Mouse (Mus musculus) lung, postnatal 10 days (tissue): Measurements from ENCODE around the gene Fkbp5.

Experiments used
- DNase-seq: peaks from one replicate; pipeline ENCODE4 v3.0.0; 2021

Fkbp5 gene

GRCm38 (mm10) chr17:28522623-28523354 lies 5.5 kb upstream of the Fkbp5 start:
- DNase-seq: peak; percentile 94

DNA sequence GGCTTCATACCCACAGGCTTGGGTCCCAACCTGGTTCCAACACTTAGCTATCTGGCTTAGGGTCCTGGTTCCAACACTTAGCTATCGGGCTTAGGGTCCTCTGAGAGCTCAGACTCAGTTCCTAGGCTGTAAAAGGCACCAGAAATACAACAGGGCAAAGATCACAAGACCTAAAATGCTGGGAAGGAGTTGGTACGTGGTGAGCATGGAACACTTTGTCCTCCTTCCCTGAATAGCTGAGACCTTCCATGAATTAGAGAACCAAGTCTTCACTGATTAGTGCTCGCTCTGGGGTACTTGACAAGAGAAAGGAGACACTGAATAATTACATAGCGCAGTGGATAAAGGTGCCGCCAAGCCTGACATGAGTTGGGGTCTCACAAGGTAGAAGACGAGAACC lies 4.6 kb upstream of the Fkbp5 start:
- no peak for DNase-seq

DNA sequence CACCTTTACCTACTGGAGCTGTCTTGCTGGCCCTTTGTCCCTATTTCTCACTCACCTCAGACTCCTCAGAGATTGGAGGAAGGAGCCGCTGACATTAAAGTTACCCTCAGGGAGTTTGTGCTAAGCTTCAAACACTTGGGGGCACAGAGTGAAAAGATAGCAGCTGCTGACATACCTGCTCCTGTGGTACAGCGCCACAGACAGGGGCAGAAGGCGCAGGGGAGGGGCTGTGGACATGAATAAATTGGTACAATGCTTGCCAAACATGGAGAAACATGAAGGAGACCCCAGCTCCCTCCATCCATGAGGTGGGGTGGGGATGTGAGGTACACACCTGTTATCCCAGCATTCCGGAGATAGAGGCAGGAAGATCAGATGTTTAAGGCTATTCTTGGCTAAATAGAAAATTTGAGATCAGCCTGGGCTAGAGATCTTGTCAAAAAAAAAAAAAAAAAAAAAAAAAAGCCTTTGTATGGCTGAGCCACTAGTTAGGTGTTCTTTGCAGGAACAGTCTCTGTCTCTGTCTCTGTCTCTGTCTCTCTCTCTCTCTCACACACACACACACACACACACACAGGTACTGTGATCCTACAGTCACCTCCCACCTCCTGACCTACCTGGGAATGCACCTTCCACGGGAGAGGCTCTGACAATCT lies 3.9 kb upstream of the Fkbp5 start:
- no peak for DNase-seq

GRCm38 (mm10) chr17:28520561-28520960 lies 3.2 kb upstream of the Fkbp5 start:
- DNase-seq: no peak

DNA sequence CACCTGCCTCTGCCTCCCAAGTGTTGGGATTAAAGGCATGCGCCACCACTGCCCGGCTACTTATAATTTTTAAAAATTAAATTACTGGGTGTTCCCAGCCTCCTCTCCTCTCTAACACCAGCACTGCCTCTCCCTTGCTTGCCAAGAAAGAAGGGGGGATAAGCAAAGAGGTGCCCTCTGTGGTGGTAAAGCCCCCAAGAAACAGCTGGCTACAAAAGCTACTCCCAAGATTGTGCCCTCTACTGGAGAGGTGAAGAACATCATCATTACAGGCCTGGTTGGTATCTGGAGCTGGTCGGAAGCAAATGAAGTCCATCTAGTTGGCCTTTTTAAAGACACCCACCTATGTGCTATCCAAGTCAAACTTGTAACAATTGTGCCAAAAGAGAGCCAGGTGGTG lies 2.5 kb upstream of the Fkbp5 start:
- no peak for DNase-seq

DNA sequence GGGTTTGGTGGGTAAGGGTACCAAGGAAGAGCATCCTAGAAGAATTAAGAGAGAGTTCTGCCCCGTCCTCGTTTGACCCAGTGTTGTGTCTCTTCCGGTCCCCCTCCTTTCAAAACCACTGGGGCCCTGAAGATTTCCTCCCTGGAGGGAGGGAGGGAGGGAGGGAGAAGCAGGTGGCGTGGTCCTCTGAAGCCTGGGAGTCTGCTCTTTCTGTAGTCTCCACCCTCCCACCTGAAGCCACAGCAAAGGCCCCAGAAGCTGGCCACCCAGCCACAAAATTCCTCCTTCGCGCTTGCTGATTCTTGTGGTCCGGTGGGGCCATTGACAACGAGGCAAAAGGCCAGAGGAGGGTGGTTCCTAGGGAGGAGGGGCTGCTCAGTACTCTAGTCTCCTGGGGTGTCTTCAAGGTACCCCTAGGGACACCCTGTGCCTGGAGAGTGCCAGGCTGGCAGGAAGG lies 1.3 kb upstream of the Fkbp5 start:
- peak; percentile 42 for DNase-seq

GRCm38 (mm10) chr17:28517956-28518614 lies 758 bp upstream of the Fkbp5 start:
- peak; percentile 94 for DNase-seq

DNA sequence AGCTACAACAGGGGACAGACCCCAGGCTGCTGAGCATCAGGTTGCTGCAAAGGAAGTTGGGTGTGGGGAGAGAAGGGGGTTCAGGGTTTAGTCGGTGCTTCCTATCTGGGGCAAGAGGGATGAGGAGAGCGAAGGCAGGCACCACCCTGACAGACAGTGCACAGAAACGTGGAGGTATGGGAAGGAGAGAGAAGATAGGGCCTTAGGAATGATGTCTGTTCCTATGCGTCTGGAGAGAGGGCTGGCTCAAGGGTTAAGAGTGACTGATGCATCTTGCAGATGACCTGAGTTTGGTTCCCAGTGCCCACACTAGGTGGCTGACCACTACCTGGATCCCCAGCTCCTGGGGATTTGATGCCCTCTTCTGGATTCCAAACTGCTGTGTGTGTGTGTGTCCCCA lies 446 bp downstream of the Fkbp5 start:
- DNase-seq: no peak

DNA sequence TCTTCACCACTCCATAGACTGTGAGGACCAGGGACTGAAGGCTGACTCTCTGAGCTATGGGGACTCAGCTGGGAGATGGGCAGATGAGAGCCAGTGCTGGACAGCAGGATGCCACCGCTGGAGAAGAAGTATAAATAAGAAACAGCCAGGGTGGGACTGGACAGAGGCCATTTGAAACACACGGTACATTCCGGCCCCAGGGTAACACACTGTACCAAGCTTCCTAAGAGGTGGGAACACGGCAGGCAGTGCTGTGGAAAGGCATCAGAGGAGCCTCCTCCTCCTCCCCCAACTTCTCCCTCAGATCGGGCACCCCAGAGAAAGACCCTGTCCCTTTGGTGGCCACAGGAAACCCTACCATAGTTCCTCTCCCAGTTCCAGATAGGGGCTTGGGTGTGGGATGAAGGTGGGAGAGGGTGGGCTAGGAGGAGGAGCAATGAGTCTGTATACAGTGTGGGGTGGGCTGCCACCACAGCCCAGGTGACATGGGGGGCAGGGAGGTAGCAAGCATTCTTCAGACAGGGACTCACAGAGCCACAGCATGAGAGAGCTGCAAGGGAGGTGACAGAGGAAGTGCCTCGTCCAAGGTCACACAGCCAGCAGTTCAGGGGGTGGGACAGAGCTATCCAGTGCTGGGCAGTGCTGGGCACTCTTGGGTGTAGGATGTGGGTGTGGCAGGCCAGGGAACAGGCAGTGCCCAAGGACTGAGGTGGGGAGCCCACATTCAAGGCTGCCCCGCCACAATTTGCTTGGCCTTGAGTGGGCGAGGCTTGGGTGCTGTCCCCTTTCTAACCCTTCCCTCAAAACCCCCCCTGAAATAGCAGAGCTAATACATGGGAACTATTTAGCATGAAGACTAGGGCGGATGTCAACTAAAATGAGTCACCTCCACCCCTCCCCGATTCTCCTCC lies 1.6 kb downstream of the Fkbp5 start:
- DNase-seq: peak; percentile 38

GRCm38 (mm10) chr17:28514555-28514954 lies 2.8 kb downstream of the Fkbp5 start:
- DNase-seq: no peak

DNA sequence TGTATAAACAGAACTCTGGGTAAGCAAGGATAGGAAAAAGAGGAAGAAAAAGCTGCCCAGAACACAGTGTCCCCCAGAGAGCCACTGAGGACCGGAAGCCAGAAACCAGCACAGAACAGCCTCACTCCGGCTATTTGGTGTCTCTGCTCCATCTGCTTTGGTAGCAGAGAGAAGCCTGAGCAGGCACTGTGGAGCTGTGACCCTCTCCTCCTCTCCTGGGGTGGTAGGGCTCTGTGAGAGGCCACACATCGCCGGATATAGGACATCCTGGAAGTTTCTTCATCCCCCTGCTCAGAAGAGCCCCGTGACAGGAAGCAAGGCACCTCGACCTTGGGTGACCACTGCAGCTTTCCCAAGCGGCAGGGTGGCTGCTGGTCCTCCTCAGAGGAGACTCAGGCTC lies 3.5 kb downstream of the Fkbp5 start:
- no peak for DNase-seq

DNA sequence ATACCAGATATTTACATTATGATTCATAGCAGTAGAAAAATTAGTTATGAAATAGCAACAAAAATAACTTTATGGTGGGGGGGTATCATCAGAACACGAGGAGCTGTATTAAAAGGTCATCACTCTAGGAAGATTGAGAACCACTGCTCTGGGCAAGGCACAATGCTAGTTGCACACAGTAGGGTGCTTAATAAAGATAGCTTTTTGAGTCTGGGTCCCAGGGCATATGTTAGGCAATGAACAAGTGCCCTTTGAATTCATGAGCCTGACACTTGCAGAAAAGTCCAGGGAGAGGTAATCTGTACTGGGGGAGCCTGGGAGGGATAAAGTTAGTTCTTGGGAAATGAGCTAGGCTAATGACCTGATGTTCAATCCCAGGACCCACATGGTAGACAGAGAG lies 4.0 kb downstream of the Fkbp5 start:
- no peak for DNase-seq

GRCm38 (mm10) chr17:28512696-28513095 lies 4.6 kb downstream of the Fkbp5 start:
- no peak for DNase-seq

DNA sequence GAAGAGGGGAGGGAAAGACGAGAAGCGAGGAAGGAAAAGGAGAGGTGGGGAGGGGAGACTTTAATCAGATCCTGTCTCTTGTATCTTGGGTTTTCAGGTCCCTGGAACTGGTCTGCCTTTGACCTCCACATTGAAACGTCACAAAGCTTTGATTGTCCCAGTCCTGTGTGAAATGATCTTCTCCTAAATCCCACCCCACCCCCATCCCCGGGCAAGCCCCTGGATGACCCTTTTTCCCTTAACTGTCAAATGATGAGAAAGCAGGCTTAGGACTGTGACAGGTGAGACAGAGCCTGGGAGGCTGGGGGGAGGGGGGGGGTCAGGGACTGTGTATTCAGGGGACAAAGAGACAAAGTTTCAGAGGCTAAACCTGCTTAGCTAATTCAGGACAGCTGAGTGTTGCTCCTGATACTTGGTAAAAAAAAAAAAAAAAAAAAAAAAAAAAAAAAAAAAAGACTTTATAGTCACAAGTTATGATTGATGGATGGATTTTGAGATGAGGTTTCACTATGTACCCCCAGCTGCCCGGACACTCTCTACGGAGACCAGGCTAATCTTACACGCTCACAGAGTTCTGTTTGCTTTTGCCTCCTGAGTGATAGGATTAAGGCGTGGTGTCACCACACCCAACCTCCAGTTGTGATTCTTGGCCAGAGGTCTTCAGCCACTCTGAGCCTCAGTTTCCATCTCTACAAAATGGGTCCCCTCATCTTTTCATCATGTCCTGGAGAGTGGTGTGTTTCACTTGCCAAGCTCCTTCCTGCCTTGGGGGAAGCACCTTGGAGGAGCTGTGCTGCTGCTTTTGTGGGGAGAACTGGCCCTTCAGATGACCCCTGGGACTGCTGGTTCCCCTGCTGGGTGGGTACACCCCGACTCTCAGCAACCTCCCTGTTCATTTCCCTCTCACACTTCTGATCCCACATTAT lies 5.4 kb downstream of the Fkbp5 start:
- DNase-seq: no peak

DNA sequence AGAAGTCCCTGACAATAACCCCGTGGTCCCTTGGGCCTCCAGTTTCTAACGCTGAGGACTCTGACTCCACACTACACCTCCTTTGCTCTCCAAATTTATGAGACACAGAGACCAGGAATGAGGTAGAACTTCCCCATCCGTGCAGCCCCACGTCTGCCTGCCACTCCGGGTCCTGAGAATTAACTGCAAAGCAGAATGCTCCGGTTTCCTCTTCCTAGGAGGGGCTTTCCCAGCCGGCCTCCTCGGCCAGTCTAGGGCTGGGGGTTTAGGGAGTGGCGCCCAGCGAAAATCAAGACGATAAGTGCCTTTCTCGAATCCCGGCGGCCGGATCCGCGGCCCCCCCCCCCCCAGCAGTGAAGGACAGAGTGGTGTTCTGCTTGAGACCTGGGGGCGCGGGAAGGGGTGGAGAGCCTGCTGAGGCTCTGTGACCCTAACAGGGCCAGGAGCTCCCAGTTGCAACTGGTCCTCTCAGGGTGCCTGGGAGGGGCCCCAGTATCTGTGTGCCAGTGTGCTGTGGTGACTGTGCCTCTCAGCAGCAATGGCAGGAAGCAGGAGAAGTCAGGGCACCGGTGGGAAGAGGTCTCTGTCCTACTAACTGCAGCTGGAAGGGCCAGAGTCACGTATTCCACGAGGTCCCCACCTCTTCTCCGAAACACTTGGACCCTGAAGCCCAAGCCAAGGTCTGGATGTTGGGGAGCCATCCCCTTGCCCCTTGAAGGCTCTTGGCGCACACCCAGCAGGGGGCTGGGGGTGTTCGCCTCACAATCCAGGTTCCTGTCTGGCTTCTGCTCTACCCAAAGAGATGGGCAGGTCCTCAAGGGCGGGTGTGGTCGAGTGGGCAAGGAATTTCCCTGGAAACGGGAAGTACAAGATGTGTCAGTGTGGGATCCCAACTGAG lies 6.6 kb downstream of the Fkbp5 start:
- DNase-seq: no peak

DNA sequence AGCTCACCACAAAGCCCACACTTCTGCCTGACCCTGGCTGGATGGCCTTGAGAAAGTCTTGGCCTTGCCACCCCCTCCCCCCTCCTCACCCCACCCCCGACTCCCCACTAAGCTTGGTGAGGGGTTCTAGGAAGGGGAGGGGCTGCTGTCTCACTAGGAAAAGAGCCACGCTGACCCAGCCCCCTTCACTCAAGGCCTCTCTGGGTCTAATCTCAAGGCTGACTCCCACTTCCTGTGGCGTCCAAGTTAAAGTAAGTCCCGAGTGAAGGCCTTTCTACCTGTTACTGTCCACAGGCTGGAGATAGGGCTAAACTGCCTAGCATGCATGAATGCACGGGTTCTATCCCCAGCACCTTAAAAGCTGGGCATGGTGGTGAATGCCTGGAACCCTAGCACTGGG lies 9.8 kb downstream of the Fkbp5 start:
- DNase-seq: no peak

DNA sequence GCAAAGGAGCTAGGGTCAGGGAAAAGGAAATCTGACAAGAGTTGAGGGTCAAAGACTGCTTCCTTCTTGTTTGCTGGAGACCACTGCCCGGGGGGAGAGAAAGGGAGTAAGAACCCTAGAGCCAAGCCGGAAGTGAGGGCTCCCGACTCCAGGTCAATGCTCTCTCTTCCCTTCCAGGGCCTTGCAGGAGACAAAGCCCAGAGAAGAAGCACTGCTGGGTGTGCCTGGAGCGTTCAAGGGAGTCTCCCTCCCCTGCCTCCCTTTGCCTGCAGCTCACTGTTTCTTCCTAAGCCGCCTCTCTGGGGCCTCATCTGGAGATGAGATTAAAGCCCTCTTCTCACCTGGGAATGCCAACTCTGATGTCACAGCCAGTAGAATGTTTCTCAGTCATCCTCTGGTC lies 10.4 kb downstream of the Fkbp5 start:
- no peak for DNase-seq

DNA sequence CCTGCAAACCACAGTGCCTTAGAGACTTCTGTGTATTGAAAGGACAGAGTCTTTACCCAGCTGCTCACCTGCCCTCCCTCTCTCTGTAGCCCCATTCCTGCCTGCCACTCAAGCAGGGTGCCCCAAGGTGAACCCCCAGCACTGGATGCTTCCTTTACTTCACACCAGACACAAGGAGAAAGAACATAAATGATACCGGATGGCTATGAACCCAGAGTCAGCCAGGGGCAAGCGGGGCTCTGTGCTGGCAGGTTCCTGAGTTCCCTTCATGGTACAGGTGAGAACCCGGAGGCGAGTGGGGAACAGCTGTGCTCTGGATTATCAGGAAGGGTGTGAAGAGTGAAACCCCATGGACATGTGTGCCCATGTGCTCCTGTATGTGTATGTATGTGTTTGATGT lies 11.7 kb downstream of the Fkbp5 start:
- no peak for DNase-seq

DNA sequence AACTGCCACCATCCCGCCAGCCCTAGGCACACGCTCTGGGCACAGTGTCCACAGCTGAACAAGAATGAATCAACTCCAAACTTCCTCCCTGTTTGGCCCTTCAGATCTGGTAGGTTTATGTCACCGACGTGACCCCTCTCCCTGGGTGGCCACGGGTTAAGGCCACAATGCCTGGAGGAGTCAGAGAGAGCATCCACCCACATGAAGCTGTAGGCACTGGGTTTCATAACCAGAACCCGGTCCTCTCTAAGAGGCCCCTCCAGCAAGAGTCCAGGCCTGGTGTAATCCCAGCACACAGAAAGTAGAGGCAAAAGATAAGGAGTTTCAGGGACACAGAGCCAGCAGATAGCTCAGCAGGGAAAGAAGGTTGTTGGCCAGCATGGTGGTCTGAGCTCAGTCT lies 13.1 kb downstream of the Fkbp5 start:
- no peak for DNase-seq

- no peak for DNase-seq
Measured at GRCm38 (mm10) chr17:28502196-28502821, 15.0 kb downstream of the Fkbp5 start.
